Mouse (Mus musculus) spleen, adult 2 months (tissue): ENCODE data around the gene Hist1h2ah.
A peak's percentile ranks its signal among the peaks of the same experiment; 100 is the strongest.

ENCODE experiments used
- CTCF ChIP-seq: fragments of 200-500 bp; IDR thresholded peaks from 2 replicates; pipeline ENCODE4 v1.5.1; 2011; ENCODE audit warnings: mild to moderate bottlenecking, inconsistent platforms; ENCODE audit not compliant: insufficient read depth, insufficient read length, insufficient replicate concordance; ENCODE audit errors: extremely low read depth
- POLR2A ChIP-seq: fragments of 200-500 bp; IDR thresholded peaks from 2 replicates; pipeline ENCODE4 v1.6.1; 2011; ENCODE audit warnings: low read depth, low read length, inconsistent platforms

- TF ChIP-seq POLR2A (no peak), CTCF (peak; percentile 89; the same call in 1 of the 2 replicates)
These were observed 6.5 kb downstream of the Hist1h2ah start for GRCm38 (mm10) chr13:22028673-22029460.
